Mouse (Mus musculus): Measurements from ENCODE around the gene Ctdsp2.
A peak's percentile ranks its signal among the peaks of the same experiment; 100 is the strongest.

The Ctdsp2 gene

DNA sequence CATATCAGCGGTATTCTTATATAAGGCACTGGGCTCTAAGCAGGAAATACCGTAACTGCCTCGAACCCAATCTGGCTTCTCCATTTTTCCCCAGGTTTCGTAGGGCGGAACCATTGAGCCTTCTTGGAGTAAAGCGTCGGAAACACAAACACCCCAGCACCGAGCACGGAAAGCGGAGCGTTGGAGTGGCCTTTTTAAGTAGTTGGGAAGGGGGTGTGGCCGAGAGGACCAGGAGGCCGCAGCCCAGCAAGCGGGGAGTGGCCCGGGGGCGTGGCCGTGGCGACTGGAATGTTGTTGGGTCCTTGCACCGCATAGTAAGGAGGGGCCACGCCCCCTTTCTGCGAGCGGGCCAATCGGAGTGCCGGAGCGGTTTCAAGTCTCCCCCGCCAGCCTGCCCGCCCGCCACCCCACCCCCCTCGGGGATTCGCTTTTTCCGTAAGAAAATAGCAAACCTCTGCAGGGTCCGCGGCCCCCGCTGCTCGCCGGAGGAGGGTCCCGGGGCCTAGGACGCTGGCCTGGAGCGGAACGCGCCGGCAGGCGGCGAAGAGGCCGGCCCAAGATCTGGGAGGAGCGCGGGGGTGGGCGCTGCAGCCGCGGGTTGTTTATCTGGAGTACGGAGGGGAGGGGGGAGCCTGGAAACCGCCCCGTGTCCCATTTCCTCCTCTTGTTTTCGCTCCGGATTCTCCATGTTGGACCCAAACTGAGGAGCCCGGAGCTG is at the start of gene Ctdsp2:
TSS of gene Ctdsp2 (plus strand) at position 441 of the 718 bp plus-strand sequence.
- DNase-seq (ENCODE audit: low spot score): peak; percentile 100

DNA sequence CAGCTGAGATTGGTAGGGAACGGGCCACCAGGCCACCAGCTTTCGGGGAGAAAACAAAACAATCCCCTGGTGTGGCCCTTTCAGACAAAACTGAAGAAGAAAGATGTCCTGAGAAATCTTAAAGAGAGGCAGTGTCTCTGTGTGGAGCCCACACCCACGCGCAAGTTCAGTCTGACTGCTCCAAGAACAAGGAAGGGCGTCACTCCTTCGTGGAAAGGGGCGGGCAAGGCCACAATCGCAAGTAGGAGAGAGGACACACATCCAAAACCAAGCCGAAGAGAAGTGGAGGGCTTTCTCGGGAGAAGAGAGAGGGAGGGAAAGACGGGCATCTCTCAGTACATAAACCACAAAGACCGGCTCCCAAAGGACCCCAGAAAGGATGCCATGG is 49.7 kb upstream of the Ctdsp2 start:
- DNase-seq (ENCODE audit: low spot score): no peak

- DNase-seq (ENCODE audit: low spot score): no peak
Observed at GRCm38 (mm10) chr10:126929543-126929942, 49.0 kb upstream of the Ctdsp2 start.

- DNase-seq (ENCODE audit: low spot score): no peak
Observed at GRCm38 (mm10) chr10:126930270-126931121, 48.0 kb upstream of the Ctdsp2 start.

- DNase-seq (ENCODE audit: low spot score): no peak
Observed at GRCm38 (mm10) chr10:126931123-126931759, 47.3 kb upstream of the Ctdsp2 start.

DNA sequence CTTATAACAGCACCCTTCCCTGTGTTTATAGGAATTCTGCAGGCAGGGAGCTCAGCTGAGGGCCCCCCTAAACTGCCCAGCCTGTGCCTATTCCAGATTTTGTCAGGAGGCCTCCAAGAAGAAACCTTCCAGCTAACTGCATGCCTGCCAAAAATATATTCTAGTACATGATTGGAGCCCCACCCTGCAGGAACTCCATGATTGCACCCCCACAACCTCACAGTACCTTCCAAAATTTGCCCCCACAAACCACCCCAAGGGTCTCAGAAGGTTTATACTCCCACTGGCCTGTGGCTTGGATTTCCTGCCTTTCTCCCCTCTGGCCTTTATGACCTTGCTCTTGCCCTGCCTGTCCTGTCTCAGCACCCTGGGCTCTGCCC is 46.8 kb upstream of the Ctdsp2 start:
- DNase-seq (ENCODE audit: low spot score): no peak

- DNase-seq (ENCODE audit: low spot score): no peak
Observed at GRCm38 (mm10) chr10:126934561-126934960, 44.0 kb upstream of the Ctdsp2 start.

DNA sequence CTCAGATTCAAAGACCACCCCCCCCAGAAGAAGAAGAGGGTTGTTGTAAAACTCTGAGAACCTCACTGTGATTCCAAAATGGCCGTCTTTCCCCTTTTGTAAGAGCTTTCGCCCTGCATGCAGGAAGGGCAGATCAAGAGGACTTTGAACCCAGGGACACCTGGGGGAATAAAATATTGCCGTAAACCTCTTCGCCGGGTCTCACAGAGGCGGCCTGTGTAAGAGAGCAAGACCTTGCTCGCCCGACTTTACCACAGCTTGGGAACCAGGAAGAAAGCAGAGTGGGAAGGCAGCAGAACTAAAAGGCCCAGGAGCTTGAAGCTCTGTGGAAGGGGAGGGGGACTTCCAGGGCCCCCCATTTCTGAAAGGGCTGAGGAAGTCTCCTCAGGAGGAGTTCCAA is 43.4 kb upstream of the Ctdsp2 start:
- DNase-seq (ENCODE audit: low spot score): no peak

DNA sequence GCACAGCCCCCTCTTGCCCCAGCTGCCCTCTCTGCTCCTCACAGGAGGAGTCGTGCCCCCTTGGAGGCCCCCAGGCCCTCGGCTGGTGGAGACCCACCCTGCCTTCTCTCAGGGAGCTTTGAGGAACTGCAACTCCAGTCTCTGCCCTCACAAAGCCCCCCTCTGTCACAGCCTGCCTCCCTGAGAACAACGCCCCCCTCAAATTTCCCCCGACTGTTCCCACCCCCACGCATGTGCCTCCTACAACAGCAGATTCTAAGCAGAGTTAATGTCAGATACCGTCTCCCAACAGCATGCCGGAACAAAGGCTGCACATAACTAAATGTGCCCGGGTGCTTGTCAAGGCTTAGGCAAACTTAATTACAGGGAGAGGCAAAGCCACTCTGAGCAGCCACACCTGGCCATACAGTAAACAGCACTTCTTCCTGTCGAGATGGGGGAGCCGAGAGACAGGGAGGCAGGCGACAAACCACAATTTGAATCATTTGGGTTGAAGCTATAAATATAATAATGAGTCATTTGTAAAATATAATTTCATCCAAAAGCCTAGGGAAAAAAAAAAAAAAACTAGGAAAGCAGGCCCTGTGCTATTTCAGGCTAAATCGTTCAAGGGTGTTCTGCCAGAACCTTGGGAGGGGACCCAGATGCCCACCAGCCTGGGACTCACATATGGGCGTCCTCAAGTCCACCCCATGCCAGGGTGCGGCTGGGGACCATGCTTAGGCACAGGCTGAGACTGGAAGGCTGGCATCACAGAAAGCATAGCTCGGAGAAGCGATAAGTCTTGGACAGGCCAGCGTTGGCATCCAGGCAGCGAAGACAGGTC is 42.7 kb upstream of the Ctdsp2 start:
- no peak for DNase-seq (ENCODE audit: low spot score)

GRCm38 (mm10) chr10:126940949-126941348 is 37.6 kb upstream of the Ctdsp2 start:
- no peak for DNase-seq (ENCODE audit: low spot score)

DNA sequence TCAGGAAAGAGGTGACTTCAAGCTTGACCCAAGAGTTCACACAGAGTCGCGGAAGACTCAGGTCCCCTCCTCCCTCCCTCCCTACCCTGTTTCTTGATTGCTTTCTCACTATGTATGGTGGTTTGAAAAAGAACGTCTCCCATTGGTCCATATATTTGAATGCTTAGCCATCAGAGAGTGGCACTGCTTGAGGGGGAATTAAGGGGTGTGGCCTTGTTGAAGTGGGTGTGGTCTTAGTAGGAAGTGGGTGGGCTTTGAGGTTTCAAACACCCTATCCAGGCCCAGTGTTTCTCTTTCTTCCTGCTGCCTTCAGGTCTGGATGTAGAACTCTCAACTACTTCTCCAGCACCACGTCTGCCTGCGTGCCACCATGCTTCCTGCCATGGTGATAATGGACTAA is 33.0 kb upstream of the Ctdsp2 start:
- no peak for DNase-seq (ENCODE audit: low spot score)

DNA sequence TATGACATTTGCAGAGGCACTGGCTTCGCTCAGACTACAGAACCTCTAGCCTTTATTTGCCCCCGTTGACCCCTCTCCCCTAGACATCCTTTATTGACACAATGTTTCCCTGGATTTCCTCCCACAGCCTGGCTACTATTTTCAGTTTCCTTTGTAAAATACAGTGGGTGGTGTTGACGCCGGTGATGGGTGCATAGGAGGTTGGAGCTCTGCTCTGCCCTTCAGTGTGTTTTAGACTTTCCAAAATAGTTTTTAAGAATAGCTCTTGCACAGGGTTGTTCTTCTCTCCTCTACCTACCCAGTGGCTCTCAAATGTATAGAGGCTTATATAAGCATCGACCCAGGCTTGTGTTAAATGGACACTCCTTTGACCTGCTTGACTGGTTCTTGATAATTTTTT is 28.7 kb upstream of the Ctdsp2 start:
- no peak for DNase-seq (ENCODE audit: low spot score)

- no peak for DNase-seq (ENCODE audit: low spot score)
Observed at GRCm38 (mm10) chr10:126950572-126950971, 27.9 kb upstream of the Ctdsp2 start.

GRCm38 (mm10) chr10:126952375-126952774 is 26.1 kb upstream of the Ctdsp2 start:
- no peak for DNase-seq (ENCODE audit: low spot score)

DNA sequence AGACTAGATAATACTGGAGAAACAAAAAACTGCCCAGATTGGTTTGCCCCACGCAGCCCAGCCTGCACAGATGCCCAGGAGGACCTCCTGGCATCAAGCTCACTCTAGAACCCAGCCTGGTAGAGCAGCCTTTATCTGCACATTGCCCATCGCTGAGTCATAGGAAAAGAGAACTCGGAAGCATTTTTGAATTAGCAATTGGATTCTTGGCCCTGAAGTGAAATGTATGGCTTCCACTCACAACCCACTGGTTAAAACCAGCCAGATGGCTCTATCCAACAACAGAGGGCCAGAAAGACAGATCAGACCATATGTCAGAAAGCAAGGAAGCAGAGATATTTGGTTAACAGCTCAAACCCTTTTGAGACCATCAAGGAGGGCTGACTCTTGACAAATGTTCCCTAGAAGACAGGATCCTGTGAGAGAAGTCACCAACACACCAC is 25.5 kb upstream of the Ctdsp2 start:
- no peak for DNase-seq (ENCODE audit: low spot score)

- DNase-seq (ENCODE audit: low spot score): no peak
Observed at GRCm38 (mm10) chr10:126956692-126957358, 21.7 kb upstream of the Ctdsp2 start.

DNA sequence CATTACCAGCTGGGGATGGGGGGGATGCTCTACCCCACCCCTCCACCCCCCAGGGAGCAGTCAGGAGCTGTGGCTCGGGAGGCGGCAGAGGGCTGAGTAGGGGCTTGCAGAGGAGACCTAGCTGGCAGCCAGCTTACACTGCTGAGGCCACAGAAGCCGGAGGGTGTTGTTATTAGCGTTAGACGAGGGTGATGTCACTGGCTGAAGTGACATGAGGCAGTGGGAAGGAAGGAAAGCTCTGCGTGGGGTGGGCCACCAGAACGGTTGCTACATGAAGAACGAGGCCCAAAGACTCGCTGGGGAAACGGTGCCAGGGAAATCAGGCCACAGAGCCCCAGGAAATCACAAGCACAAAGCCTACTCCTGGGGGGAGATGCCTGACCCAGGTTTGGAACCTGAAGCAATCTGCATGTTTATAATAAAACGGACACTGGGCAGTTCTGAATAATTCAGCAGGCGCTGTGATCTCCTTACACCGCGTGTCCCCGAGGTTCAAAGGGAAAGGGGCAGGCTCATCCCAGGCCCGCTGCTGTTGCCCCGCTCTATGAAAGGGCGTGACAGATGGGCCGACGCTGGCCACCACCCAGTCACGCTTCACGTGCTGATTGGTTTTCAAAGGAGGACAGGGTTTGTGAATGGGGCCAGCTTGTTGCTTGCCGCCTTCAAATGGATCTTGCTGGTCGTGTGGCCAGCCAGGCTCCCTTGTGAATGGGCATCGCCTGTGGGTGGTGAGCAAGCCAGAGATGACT is 21.0 kb upstream of the Ctdsp2 start:
- DNase-seq (ENCODE audit: low spot score): peak; percentile 31

DNA sequence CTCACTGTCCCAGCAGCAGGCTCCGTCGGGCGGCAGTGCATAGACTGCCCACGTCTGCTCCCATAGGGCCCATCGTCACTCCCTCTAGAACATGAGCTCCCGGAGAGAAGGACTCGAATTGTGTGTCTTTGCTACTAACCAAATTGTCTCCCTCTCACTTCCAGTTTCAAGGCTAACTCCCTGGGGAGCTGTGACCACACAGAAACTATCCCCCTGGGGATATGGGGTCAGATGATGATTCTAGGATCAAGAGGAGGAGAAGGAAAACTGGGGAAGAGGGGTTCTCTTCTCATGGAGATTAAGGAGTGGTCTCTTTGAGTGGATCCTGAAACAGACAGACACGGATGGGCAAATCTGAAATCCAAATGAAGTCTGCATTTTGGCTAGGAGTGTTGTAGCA is 18.0 kb upstream of the Ctdsp2 start:
- no peak for DNase-seq (ENCODE audit: low spot score)

DNA sequence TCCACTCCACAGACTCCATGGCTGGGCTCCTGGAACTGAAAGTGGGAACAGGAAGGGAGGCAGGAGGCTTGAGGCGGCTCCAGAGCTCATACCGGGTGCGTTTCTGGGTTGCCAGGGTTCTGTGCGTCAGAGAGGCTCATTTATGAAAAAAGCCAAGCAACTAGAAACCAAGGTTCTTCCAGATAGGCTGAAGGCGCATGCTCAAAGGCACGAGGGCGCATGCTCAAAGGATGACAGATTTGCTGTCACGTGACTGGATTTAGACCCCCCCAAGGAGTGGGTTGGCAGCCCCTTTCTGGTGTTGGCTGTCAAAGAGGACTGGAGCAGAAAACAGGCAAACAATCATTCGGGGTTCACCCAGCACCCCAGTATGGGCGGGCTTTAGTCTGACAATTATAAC is 16.8 kb upstream of the Ctdsp2 start:
- DNase-seq (ENCODE audit: low spot score): no peak

DNA sequence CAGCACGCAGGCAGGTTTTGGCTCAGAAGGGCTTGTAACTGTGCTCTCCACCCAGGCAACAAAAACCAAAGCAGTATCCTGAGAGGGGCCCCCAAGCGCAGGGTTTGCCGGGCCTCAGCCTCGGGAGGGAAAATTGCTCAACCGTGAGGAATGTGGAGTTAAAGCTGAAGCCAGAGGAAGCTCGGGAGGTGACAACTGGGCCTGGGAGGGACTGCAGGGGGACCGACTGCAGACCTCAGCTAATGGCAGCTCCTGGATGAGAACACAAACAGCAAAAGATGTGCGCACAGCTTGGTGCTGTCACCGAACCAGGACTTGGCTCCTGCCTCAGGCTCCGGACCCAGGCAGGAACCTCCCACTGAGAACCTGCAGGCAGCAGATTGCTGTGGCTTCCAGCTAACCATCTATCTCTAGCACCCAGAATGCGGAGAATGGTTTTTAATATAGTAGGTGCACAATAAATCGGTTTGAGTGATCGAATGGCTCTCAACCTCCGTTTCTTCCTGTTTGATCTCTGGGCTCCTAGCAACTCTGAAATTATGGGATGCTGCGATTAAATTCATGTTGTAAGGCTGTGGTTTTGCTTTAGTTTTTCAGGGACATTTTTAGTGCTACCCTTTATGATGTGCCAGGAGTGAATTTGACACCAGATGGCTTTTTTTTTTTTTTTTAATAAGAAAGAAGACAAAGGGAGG is 16.1 kb upstream of the Ctdsp2 start:
- peak; percentile 70 for DNase-seq (ENCODE audit: low spot score)
